Mouse (Mus musculus) layer of hippocampus, adult 9-11 months (tissue): ENCODE results near the gene Ggn.
"Not testable (repeated sequence)": the region's sequence is repeated elsewhere in the genome, so short reads cannot be mapped to it uniquely, and the experiment has no call there.

Experiments
- DNase-seq: peaks from one replicate; pipeline ENCODE4 v3.0.0; 2022

Ggn gene

DNA sequence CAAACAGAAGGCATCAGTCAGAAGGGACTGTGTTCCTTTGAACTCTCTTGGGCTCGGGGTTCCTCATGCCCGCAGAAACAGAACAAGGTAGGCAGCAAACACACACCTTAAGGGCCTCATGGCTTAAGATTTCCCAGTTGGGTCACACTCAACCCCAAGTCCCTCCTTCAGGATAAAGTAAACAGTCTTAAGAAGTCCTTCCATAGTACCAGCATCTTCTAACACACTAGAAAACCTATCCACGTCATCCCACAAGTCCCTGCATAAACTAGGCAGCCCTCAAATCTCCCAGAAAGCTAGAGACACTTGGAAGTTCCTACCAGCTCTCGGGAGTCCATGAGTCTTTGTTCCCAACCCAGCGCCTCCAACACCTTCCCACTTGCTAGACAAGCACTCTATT lies 7.7 kb upstream of the Ggn start:
- no peak for DNase-seq

DNA sequence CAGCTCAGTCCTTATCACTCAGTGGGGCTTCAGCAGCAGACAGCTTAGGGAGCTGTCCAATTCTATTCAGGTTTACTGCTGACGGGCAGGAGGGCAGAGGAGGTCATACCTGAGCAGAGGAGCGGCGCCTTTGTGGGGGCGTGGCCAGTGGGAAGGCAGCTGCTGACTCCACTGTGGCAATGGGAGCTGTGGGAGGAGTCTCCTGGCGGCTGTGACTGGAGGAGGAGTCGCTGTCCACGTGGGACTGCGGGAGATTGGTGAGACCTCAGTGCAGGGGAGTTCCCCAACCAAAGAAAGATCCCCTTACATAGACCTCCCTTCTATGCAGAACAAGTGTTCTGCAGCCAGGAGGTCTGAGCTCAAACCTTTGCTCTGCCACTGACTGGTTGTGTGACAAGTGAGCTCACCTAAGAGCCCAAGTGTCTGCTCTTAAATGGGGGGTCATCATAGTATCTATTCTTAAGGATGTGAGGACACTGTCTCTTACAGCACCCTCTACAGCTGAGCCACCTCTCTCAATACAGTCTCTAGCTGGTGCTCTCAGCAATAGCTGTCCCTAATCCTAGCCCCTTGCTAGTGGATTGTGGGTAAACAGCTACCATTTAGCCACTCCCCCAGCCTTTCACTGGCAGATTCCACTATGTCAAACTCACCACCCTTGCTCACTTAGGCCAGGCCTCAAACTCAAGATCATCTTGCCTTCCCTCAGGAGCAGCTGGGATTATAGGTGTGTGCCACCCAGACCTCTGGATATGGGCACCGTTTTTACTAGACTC lies 7.1 kb upstream of the Ggn start:
- no peak for DNase-seq

DNA sequence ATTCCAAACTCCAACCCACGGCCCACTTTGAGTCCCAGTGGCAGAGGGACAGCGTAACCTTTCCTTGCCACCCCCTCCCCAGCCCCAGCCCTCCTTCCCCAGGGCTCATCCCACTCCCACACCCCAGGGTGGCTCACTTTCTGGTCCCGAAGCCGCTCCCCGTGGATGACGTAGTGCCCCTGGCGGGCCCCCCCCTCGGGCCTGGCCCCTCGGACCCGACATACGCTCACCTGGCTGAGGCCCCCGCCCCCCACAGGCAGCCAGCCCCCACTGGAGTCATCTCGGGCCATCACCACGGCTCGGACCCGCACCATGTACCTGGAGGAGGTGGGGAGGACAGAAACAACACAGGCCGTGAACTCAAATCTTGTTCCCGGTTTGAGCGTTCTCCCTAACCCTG lies 2.4 kb upstream of the Ggn start:
- DNase-seq, result no peak

DNA sequence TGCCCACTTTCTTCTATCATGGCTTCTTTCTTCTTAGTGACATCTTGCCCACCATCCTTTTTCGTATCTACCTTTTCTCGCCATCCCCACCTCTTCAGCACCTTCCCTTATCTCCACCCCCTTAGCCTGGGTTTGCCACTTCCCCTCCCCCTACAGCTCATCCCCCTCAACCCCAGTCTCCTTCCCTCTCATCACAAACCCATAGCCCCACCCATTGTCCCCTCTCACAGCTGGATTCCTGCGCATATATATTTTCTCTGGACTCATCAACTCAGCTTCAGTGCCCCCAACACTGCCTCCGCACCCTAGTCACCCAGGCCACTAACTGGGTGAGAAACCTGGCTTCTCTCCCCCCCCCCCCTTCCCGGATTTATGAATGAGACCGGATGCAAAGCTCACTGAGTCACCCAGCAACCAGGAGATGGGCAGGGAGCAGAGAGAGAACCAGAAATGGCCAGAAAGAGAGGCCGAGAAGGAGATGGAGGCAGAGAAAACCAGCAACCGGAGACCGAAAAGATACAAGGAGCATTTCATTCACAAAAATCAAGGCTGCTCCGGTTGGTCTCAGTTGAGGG lies 1.8 kb upstream of the Ggn start:
- no peak for DNase-seq

DNA sequence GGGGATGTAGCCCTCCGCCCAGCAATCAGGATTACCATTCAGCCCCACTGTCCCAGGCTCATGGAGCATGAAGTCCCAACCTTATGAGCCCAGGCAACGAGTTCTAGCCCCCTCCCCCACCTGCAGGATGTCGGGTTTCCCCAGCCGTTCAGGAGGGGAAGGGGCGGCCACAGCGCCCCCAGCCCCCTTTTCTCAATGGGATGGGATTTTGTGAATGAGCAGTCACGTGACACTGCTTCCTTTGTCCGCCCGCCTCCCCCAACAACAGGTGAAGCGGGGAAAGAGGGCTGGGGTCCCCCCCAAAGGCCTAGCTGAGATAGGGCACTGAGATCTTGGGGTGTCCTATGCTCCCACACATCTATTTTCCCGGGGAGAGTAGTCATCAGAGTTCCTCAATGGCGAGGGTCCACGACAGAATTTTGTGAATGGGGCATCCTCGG lies 1.2 kb upstream of the Ggn start:
- DNase-seq, result no peak

DNA sequence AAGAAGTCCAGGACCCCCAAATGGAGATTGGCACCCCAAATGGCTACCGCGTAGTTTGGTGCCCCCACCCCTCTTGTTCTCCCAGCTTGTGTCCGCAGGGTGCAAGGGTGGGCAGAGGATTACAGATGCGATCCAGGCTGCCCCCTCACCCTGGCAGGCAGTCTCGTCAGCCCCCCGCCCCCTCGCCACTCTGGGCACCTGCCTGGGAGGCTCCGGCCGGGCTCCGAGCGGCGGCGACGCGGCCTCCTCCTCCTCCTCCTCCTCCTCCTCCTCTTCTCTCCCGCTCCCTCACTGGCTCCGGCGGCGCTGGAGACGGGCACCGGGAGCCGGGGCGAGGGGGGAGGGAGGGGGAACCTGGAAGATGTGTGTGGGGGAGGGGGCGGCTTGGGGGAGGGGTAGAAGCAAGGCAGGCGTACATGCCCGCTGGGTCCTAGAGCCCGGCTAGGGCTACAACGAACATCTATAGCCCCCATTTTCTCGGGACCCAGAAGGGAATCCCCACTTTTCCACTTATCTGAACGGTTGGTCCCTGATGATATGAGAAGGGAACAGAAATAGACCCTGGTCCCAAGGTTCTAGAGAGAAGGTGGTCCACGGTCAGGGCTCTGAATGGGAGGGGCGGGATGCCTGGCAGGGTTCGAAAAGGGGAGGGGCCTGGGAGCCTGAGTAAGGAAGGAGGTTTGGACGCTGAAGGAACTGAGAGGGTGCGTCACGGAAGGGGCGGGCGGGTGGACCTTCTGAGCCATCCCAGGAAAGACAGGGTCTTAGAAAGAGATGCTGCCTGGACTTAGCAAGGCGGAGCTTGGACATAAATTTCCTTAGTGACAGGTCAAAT lies 562 bp upstream of the Ggn start:
- peak; percentile 78 for DNase-seq

DNA sequence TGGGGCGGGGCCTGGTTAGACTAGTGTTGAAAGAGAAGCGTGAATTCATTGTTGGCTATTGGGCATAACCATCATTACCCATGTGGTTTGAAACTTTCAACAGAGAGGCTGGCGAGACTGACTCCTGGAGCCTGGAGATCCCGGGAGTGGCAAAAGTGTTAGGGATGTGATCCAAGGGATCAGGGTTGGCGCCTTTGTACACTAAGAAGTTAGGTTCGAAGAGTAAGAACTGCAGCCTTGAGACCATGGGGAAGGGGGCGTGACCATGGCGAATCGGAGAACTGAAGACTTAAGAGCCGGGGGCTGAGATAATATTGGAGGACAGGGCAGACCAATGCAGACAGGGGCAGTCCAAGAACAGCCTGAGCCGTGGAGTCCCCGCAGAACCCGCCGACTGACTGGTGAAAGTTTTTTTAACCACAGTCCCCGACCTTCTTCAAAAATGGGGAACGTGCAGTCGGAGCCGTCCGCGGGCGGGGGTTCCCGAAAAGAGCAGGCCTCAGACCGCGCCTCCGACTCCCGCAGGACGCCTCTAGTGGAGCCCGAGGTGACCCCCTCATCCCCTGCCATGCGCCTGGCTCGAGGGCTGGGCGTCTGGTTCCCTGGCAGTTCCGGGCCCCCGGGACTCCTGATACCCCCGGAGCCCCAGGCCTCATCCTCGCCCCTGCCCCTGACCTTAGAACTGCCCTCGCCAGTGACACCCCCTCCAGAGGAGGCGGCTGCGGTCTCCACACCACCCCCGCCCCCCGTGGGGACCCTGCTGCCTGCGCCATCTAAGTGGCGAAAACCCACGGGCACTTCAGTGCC lies 948 bp downstream of the Ggn start:
- no peak for DNase-seq

DNA sequence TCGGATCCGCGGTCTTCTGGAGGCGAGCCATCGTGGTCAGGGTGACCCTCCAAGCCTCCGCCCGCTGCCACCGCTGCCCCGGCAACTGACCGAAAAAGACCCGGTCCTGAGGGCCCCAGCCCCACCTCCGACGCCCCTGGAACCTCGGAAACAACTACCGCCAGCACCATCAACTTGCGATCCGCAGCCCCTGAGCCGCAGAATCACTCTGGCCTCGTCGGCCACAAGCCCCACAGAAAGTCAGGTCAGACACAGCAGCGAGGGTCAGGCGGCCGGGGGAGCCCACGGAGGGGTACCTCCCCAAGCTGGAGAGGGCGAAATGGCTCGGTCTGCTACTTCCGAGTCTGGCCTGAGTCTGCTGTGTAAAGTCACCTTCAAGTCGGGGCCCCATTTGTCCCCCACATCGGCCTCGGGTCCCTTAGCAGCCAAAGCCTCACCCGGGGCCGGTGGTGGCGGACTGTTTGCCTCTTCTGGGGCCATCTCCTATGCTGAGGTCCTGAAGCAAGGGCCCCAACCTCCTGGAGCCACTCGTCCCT lies 1.6 kb downstream of the Ggn start:
- no peak for DNase-seq

DNA sequence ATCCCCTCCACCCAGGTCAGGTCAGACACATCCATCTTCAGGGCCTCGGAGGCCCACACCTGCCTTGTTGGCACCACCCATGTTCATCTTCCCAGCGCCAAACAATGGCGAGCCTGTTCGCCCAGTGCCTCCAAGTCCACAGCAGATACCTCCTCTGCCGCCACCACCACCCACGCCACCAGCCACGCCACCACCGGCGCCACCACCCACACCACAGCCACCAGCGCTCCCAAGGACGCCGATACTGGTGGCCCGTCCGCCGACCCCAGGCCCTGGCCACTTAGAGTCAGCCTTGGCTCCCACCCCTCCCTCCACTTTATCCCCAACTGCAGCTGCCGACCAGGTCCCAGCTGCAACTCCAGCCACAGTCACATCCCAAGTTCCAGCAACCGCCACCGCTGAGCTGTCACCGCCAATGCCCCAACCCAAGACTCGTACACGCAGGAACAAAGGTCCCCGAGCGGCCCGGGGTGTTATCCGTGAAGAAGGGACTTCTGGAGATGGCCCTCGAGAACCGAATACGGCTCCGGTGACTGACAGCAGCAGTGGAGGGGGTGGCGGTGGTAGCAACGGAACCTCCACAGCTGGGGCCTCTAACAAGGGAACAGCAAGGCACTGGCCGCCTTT lies 2.5 kb downstream of the Ggn start:
- DNase-seq, result no peak

DNA sequence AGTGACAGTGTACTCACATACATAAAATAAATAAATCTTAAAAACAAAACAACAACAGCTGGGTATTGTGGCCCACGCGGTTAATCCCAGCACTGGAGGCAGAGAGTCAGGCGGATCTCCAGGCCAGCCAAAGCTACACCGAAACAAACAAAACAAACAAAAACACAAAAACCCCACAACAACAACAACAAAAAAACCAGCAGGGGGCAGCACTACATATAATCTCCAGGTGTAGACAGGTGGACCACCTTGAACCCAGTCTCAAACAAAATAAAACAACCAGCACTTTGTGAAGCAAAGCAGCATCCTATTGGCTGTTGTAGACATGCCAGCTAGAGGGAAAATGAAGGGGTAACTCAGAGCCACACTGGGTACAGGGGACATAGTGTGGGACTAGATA lies 8.1 kb downstream of the Ggn start:
- DNase-seq, result no peak

DNA sequence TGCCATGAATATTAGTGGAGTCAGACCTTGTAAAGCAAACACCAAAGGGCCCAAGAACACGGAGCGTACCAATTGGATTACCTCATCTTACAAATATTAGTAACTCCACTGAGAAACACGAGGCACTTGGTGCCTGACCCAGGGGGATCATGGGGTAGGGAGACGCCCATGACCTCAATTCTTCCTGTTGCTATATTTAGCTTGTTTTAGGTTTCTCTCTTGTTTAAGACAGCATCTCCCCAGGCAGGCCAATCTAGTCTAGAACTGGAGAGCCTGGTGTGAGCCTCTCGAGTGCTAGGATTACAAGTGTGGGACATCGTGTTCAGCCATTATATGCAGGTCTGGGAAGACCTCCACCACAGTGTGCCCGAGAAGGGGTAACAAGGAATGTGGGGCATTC lies 9.3 kb downstream of the Ggn start:
- DNase-seq, result no peak

DNA sequence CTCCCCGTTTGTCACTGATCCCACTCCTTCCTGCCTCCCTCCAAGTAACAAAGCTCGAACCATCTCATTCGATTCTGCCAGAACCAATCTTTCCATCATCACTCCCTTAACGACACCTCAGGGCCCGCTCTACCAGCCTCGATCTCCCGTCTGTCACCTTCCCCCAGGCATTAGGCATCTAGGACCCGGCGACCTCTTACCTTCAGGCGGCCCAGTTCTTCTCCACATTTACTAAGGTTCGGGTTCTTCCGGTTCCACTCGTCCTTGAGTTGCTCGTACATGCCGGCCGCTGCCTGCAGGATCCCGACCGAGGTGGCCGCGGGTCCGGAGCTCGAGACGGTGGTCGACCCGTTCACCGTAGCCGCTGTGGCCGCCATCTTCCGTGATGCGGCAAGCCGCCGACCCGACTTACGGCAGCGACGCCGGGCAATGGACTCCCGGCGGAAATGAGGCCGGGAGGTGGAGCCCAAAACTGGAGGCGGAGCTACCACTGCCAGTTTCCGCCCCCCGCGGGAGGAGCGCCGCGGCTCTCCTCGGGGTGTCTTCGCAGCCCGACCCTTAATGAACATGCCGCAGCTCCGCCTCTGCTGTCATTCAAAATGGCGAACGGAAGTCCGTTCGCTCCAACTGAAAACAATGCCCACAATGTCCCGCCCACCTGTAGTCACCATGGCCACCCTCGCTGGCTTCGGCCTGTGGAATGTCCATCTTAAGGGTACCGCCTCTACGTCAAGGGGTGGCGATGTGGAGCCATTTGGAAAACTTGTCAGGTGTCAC lies 10.3 kb downstream of the Ggn start, which contains the start of gene Psmd8:
Gene Psmd8 (minus strand): TSS at position 625 of the 777 bp plus-strand sequence.
- peak; percentile 98 for DNase-seq

DNA sequence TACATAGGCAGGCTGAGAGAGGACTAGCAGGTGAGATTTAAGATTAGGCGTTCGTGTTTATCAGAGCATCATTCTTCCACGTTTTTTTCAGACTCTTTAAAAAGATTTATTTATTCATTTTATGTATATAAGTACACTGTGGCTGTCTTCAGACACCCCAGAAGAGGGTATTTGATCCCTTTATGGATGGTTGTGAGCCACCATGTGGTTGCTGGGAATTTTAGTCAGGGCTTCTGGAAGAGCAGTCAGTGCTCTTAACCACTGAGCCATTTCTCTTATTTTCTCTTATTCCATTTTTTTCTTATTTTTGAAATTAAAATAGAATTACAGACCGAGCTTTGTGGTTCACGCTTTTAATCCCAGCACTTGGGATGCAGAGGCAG lies 10.8 kb downstream of the Ggn start:
- DNase-seq, result no peak

DNA sequence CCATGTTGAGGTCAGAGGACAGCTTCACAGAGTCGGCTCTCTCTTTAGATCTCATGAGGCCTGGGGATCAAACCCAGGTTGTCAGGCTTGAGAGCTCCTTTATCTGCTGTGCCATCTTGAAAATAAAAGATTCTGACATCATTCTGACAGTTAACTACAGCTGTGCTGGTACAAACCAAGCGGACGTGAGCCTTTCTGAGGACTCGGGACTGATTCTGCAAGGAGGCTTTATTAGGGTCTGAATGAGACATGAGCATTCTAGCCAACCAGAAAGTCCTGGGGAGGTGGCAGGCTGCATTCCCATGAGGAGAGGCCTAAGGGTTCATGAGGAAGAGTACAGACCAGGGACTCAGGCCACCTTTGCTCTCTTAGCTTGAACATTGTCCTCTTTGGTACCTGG lies 11.3 kb downstream of the Ggn start:
- not testable (repeated sequence) for DNase-seq

DNA sequence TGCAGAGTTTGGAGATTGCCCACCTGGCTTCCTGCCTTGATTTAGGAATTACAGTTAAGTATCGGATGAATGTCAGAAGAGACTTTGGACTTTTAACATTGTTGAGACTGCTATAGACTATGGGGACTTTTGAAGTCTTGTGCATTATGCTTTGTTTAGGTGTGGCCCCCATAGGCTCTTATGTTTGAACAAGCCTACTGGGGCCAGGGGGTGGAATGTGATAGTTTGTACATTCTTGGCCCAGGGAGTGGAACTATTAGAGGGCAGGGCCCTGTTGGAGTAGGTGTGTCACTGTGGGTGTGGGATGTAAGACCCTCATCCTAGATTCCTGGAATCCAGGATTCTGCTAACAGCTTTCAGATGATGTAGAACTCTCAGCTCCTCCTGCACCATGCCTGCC lies 24.2 kb downstream of the Ggn start:
- DNase-seq, result not testable (repeated sequence)

DNA sequence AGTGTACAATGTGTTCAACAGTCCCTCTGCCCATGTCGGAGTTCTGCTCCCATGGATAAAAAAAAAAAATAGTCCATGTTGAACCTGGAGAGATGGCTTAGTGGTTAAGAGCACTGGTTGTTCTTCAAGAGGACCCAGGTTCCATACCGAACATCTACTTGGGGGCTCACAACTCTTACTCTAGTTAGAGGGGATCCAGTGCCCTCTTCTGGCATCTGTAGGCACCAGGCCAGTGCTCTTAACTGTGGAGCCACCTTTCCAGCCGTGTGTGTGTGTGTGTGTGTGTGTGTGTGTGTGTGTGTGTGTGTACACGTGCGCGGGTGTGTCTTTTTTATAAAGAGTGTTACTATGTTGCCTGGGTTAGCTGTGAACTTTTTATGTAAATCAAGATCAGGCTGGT lies 32.6 kb downstream of the Ggn start:
- DNase-seq, result no peak

DNA sequence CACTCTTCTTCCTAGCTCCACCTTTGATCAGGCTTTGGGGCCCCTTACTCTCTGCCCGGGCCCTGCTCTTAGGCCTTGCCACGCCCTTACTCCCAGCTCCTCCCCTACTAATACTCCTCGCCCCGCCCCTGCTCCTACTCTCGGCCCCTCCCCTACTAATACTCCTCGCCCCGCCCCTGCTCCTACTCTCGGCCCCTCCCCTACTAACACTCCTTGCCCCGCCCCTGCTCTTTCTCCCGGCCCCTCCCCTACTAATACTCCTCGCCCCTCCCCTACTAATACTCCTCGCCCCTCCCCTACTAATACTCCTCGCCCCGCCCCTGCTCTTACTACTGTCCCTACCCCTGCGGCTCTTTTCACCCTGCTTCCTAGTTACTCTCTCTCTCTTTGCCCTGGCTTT lies 41.0 kb downstream of the Ggn start:
- DNase-seq, result not testable (repeated sequence)

DNA sequence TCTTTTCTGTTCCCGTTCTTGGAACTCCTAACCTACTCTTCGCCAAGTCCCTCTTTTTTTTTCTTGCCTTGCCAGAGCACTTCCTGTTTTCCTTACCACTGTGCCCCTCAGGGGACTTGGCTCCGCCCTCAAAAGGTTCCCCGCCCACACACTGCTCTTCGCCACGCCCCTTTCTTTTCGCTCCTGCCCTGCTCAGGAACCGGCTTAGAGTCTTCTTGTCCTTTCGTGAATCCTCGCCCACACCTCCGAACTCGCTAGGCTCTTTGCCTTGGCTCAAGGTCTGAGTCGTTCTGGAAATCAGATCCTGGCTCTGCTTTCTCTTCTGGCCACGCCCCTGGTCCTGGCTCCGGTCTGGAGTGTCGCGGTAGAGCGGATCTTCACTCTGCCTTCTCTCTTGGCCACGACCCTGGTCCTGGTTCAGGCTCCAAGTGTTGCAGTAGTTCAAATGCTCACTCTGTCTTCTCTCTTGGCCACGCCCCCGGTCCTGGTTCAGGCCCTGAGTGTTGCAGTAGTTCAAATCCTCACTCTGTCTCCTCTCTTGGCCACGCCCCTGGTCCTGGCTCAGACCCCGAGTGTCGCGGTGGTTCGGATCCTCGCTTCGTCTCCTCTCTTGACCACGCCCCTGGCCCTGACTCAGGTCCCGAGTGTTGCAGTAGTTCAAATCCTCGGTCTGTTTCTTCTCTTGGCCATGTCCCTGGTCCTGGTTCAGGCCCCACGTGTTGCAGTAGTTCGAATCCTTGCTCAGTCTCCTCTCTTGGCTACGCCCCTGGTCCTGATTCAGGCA lies 41.6 kb downstream of the Ggn start:
- peak; percentile 85 for DNase-seq

DNA sequence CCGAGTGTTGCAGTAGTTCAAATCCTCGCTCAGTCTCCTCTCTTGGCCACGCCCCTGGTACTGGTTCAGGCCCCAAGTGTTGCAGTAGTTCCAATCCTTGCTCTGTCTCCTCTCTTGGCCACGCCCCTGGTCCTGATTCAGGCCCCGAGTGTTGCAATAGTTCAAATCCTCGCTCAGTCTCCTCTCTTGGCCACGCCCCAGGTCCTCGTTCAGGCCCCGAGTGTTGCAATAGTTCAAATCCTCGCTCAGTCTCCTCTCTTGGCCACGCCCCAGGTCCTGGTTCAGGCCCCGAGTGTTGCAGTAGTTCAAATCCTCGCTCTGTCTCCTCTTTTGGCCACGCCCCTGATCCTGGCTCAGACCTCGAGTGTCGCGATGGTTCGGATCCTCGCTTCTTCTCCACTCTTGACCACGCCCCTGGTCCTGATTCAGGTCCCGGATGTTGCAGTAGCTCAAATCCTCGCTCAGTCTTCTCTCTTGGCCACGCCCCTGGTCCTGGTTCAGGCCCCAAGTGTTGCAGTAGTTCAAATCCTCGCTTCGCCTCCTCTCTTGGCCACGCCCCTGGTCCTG lies 42.3 kb downstream of the Ggn start:
- DNase-seq, result no peak
